Mouse (Mus musculus) kidney, adult 10 weeks (tissue): Measurements from ENCODE around the gene Lrfn1. TPM values are rescaled to one million over a fixed set of nuclear protein-coding genes. Genes with fewer than 3 reads are reported as not detected.

ENCODE experiments used
- polyA plus RNA-seq: library from polyadenylated mRNA; stranded (reverse); fragments of 350-450 nt; fragmentation: Illumina TruSeq; extraction: RNeasy Lipid Tissue Mini Kit (QIAGEN cat#74804); gene quantifications from one replicate; pipeline ENCODE4 v1.2.3, GENCODE M21; 2014; ENCODE audit warnings: low read depth, low replicate concordance

The Lrfn1 gene
- 0.12 TPM for polyA plus RNA-seq

DNA sequence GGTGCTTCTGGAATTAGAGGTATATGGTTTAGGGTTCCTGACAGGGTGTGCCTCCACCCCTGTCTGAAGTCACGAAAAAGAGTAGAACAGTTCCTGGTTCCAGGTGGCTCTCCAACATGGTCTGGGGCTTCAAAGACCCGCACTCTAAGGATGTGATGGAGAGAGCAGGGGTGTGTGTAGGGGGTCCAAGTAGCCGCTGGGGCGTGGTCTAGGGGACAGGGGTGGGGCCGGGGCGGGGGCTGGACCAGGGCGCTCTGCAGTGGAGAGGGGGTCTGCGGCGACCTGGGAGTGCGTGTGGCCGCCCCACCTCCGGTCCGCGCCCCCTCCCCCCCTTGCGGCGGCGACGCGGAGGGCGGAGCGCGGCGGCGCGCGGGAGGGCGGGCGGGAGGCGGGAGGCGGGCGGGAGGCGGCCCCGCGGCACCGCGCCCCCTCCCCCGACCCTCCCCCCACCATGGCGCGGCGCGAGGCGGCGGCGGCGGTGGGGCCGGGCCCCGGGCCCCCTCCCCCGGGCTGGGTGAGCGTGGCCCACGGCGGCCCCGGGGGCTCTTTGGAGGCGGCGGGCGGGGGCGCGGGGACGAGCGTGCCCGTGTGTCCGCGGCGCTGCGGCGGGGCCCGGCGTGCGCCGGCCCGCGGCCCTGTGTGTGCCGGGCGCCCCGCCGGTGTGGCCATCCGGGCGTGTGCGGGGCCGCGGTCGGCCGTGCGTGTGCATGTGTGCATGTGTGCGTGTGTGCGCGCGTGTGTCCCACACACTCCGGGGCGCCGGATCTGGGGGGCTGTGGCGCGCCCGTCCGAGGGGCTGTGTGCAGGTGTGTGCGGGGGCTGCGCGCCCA is at the start of gene Lrfn1:
TSS of gene Lrfn1 (plus strand) at position 450 of the 830 bp plus-strand sequence.

GRCm38 (mm10) chr7:28436932-28437570 is 14.7 kb upstream of the Lrfn1 start, which contains the start of gene Gmfg:
Gene Gmfg (plus strand): TSS chr7:28437447.

GRCm38 (mm10) chr7:28510405-28510974 is 58.7 kb downstream of the Lrfn1 start, which contains the start of gene Ifnl2:
Gene Ifnl2 (minus strand): TSS chr7:28510455.

Other genes starting within 250 kb of the Lrfn1 start
- gene Eid2, start 184.1 kb upstream of the Lrfn1 start, polyA plus RNA-seq = 8.1 TPM
- 15.5 TPM for gene Eid2b, start 174.2 kb upstream of the Lrfn1 start, polyA plus RNA-seq
- gene Selenov, start 160.8 kb upstream of the Lrfn1 start, polyA plus RNA-seq = not detected
- gene Dll3, start 149.7 kb upstream of the Lrfn1 start, polyA plus RNA-seq = not detected
- 9.1 TPM for gene Timm50, start 139.9 kb upstream of the Lrfn1 start, polyA plus RNA-seq
- gene Supt5, start 113.2 kb upstream of the Lrfn1 start, polyA plus RNA-seq = 21.8 TPM
- gene Rps16, start 101.3 kb upstream of the Lrfn1 start, polyA plus RNA-seq = 90.5 TPM
- gene Plekhg2, start 79.4 kb upstream of the Lrfn1 start, polyA plus RNA-seq = 0.69 TPM
- gene Zfp36, start 71.7 kb upstream of the Lrfn1 start, polyA plus RNA-seq = 31.6 TPM
- gene Med29, start 59.3 kb upstream of the Lrfn1 start, polyA plus RNA-seq = 1.8 TPM
- gene Paf1, start 59.0 kb upstream of the Lrfn1 start, polyA plus RNA-seq = 45.1 TPM
- gene Gmfg, start 14.5 kb upstream of the Lrfn1 start, polyA plus RNA-seq = 5.2 TPM
- not detected for gene Ifnl2, start 58.5 kb downstream of the Lrfn1 start, polyA plus RNA-seq
- not detected for gene Ifnl3, start 70.9 kb downstream of the Lrfn1 start, polyA plus RNA-seq
- gene Sycn, start 88.9 kb downstream of the Lrfn1 start, polyA plus RNA-seq = not detected
- 0.49 TPM for gene Nccrp1, start 95.3 kb downstream of the Lrfn1 start, polyA plus RNA-seq
- gene Samd4b, start 146.2 kb downstream of the Lrfn1 start, polyA plus RNA-seq = 8.9 TPM
- 1.2 TPM for gene Pak4, start 146.2 kb downstream of the Lrfn1 start, polyA plus RNA-seq
- gene Acp7, start 179.4 kb downstream of the Lrfn1 start, polyA plus RNA-seq = not detected
- not detected for gene Fbxo27, start 240.9 kb downstream of the Lrfn1 start, polyA plus RNA-seq